Mouse (Mus musculus): ENCODE measurements at regions not wholly inside any gene's neighbourhood (a gene's known extent, or its start where the extent isn't known, plus 50 kb on each side); places are given as distances from the start of the nearest gene placed in this dataset.

DNA sequence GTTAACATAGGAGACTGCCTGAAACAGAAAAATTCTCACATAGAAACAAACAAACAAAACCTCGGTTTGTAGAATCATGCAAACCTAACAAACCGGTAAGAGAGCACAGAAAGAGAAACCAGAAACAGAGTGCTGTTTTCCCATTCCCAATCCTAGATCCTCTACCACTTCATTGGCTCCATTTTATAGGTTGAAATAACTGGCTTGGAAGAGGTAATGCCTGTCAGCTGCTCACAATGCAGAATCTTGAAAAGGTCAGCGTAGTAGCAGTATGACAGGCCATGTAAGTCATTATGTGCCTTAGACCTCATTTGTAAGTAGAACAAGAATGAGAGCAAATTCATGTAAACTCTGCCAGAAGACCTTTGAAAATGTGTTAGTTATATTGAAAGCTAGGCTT, 657.2 kb upstream of the Zeb2 start:
- no peak for TF ChIP-seq POLR2A (IDR thresholded peaks at IDR 0.05; ENCODE audit: insufficient read length, low read depth)
- TF ChIP-seq E2F4 (IDR thresholded peaks at IDR 0.05; ENCODE audit: insufficient read depth): no peak
- TF ChIP-seq MAX (IDR thresholded peaks at IDR 0.05; ENCODE audit: low read depth): no peak
- no peak for TF ChIP-seq CEBPB (IDR thresholded peaks at IDR 0.05; ENCODE audit: insufficient read depth, poor library complexity, severe bottlenecking)
- TF ChIP-seq USF1 (IDR thresholded peaks at IDR 0.05; ENCODE audit: low read depth): no peak
- no peak for TF ChIP-seq TCF3 (IDR thresholded peaks at IDR 0.05; ENCODE audit: insufficient read length, low read depth)
- no peak for TF ChIP-seq TCF12 (IDR thresholded peaks at IDR 0.05; ENCODE audit: insufficient read depth, poor library complexity, severe bottlenecking)
- no peak for TF ChIP-seq MYOG (IDR thresholded peaks at IDR 0.05; ENCODE audit: control insufficient read depth in 1 of 3, insufficient read depth in 1 of 3, insufficient read length in 2 of 3, low read depth in 2 of 3)
- TF ChIP-seq REST (IDR thresholded peaks at IDR 0.05; ENCODE audit: insufficient read depth, insufficient read length): no peak
- TF ChIP-seq POLR2AphosphoS2 (IDR thresholded peaks at IDR 0.05; ENCODE audit: insufficient read length, low read depth): no peak
